Mouse (Mus musculus): ENCODE results near the gene Trim31.

DNA sequence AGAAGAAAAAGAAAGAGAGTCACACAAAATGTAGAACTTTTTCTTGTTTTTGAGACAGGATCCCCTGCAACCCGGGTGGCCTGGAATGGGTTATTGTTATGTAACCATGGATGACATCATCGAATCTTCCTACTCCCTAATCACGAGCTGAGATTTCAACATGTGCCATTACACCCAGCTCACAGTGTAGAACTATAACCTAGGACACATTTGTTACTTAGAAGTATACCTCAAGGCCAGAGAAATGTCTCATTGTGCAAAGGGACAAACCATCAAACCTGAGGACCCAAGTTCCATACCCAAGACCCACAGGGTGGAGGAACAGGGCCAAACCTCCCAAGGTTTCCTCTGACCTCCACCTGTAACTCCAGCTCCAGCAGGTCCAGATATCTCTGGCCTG lies 5.7 kb downstream of the Trim31 start:
- TF ChIP-seq CTCF (IDR thresholded peaks at IDR 0.05; ENCODE audit: control insufficient read depth, insufficient read depth, insufficient read length) (no peak), USF1 (IDR thresholded peaks at IDR 0.05; ENCODE audit: low read depth) (no peak), MAX (IDR thresholded peaks at IDR 0.05) (no peak), MYOD1 (IDR thresholded peaks at IDR 0.05; ENCODE audit: control insufficient read depth, insufficient read length, low read depth) (no peak), MYOG (IDR thresholded peaks at IDR 0.05; ENCODE audit: control insufficient read depth, extremely low read depth, insufficient read length) (no peak), FOSL1 (IDR thresholded peaks at IDR 0.05; ENCODE audit: insufficient read depth, low read length, poor library complexity, severe bottlenecking) (no peak)

All from C2C12 (cell line).